Mouse (Mus musculus) induced T-regulatory cell, adult 2 months (primary cell): ENCODE measurements around the gene Il17rb.

Source experiments
- DNase-seq: peaks from one replicate; pipeline ENCODE4 v3.0.0-alpha.2; 2012; ENCODE audit warnings: low read depth

Il17rb gene

GRCm38 (mm10) chr14:29957393-29957792 lies 51.3 kb downstream of the Il17rb start:
- DNase-seq, result peak; percentile 60

- DNase-seq, result no peak
Observed at GRCm38 (mm10) chr14:29950805-29951204, 57.9 kb downstream of the Il17rb start.

DNA sequence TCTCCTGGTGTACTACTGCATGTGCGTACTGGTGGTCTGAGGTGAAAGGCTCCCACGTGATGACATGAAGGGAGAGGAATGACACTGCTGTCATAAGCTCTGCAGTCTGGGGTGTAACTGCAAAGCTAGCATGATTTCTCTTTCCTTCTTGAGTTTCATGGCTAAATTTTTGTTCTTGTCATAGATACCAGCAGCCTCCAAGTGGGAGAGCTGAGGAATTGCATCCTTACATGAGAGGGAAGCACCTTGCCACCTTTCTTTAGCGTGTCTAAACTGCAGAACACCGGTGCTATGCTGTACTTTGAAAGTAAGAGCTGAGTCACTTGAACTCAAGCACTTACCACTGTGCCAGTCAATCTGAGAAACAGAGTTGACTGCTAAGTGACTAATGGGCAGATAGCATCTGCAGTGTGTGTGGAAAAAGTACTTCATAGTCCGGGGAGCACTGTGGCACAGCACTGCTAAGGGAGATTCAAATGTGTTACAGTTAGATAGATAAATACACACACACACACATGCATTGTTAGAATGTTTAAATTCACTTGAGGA lies 61.9 kb downstream of the Il17rb start:
- peak; percentile 65 for DNase-seq
